Mouse (Mus musculus): ENCODE measurements around the gene Mrpl10. TPM values are rescaled to one million over a fixed set of nuclear protein-coding genes. Genes with fewer than 3 reads are reported as not detected.

Gene Mrpl10
- polyA plus RNA-seq (2016; fragmentation: Nextera tagmentation; extraction: Ambion mirVana), result 81.1 and 82.9 TPM in 2 replicates

DNA sequence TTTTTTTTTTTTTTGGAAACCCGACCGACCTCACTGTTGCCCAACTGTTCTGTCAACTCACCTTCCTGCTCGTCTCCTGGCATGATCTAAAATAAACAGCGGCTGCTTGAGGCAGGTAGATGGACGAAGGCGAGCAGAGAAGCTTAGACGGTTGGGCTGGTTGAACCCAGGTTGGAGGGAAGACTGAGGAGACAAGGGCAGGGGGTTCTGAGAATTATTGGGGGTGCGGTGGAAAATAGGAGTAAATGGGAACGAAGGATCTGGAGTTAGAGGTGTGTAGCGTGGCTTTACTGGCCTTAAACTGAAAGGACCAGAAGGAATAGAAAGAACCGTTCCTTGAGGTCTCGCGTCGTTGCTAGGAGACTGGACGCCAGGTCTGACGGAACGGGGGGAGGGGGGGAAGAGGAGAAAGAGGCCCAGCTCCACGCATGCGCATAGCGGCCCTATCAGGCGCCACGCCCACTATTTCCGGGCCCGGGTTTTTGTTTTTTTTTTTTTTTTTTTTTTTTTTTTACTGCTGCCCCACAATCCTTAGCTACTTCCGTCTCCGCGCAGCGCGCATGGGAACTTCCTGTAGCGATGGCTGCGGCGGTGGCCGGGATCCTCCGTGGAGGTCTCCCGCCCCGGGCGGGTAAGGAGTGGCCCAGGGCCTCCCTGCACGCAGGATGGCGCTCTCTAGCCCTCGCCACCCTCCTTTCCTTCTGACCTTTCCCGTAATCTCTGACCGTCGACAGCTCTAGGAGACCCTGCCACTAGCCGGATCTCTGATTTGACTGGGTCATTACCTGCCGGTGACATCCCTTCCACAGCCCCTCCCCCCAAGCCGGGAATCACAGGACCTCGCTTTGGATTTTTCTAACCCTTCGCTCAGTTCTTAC lies at the start of gene Mrpl10, which contains the start of gene Lrrc46:
Mrpl10 (plus strand) TSS at position 539 of the 878 bp plus-strand sequence.
Lrrc46 (minus strand) TSS at position 386 of the 878 bp plus-strand sequence.
- DNase-seq (ENCODE audit: low spot score), result peak; percentile 92
- Histone ChIP-seq H3K4me3 (peak within 1 kb of the TSS; percentile 89), H3K9me3 (replicated peaks) (no peaks in the 10 kb centered on the region), H3K36me3 (peaks cover 27% of the 10 kb centered on the region), H3K27me3 (ENCODE audit: low read depth, poor library complexity, severe bottlenecking) (no peaks in the 10 kb centered on the region), H3K27ac (replicated peaks) (peak within 1 kb of the TSS; percentile 91), H3K4me1 (peaks cover 25% of the 10 kb centered on the region)
- WGBS, result 1% methylated on average over 48 of the region's 48 CpGs

DNA sequence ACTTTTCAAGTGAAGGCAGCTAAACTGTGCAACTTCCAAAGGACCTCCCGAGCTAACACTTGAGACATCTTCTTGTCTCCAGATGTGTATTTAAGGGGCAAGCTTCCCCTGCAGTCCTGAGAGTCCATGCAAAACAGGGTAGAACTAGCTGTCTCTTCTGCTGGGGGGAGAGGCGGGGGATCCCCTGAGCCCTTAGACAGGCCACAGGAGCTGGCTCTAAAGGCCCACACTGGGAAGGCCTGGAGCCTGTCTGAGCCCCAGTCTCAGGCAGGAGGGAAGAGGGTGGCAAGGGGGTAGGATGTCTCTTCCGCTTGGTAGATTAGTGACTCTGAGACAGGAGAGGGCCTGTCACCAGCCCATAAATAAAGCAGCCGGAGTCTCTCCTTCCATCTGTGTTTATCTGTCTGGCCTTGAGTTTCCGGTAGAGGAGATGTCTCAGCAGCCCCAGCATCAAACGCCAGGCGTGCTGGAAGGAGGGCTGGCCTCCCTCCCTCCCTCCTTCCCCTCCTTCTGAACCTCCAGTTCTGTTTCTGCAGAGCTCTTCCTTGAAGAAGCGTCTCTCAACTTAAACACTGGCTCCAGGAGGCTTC lies 48.5 kb upstream of the Mrpl10 start:
- 54% methylated on average over 8 of the region's 8 CpGs for WGBS
- Histone ChIP-seq H3K36me3 (no peaks in the 10 kb centered on the region), H3K9me3 (replicated peaks) (no peaks in the 10 kb centered on the region), H3K4me1 (peaks cover 70% of the 10 kb centered on the region), H3K27me3 (ENCODE audit: low read depth, poor library complexity, severe bottlenecking) (peaks cover 76% of the 10 kb centered on the region), H3K27ac (replicated peaks) (peak overlapping the region; percentile 63), H3K4me3 (no peak overlapping the region)
- no peak for DNase-seq (ENCODE audit: low spot score)

DNA sequence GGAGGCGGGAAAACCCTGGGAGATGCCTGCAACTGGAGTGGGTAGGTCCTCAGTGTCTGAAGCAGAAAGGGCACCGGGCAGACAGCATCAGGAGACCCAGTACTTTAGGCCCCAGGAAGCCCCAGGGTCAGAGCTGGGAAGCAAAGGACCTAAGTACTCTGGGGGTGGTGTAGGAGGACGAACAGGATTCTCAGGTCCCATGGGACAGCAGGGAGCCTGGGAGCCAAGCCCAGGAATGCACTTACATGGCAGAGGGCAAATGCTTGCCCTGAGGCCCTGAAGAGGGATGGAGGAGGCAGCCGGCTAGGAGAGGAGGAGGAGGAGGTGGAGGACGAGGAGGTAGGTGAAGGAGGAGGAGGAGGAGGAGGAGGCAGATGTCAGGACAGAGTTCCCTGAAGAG lies 46.3 kb upstream of the Mrpl10 start:
- Histone ChIP-seq H3K27ac (replicated peaks) (peak overlapping the region; percentile 78), H3K4me1 (peaks cover 65% of the 10 kb centered on the region), H3K4me3 (0 out of 2 replicates have a peak overlapping the region, but pooled peaks have one; percentile 14), H3K9me3 (replicated peaks) (no peaks in the 10 kb centered on the region), H3K27me3 (ENCODE audit: low read depth, poor library complexity, severe bottlenecking) (peaks cover 76% of the 10 kb centered on the region), H3K36me3 (no peaks in the 10 kb centered on the region)
- WGBS, result 22% methylated on average over 5 of the region's 5 CpGs
- DNase-seq (ENCODE audit: low spot score), result no peak

DNA sequence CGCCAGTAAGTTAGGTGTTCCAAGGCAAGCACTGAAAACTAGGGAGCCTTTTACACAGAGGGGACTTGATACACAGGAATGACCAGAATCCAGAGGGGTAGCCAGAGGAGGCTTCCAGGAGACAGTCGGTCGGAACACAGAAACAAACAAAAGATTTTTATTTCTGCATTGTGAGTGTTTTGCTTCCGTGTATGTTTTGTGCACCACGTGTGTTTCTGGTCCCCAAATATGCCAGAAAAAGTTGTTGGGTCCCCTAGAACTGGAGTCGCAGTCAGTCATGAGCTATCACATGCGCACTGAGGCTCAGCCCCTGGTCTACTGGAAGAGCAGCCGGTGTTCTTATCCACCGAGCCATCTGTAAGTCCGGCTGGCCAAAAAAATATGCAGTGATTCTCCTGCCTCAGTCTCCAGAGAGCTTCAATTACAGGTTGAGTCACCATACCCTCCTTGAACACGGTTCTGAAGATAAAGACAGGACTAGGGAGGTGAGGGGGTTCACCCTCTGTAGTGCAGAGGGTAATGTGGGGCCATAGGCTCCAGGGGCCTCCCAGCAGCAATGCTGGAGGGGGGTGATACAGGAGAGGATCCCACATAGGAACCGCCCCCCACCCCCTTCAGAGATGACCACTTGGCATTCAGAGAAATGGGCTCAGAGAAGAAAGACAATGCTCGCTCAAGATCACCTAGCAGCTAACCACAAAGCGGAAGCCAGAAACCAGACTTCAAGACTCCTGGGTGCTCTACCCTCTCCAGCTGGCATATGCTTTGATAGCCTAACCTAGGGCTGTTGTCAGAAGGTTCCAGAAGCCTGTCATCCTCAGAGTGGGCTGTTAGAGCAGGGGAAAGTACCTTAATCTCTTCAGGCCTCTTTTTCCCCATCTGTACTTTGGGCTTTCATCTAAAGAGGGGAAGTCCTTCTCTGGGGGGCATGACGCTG lies 45.3 kb upstream of the Mrpl10 start:
- Histone ChIP-seq H3K4me3 (no peak overlapping the region), H3K4me1 (peaks cover 73% of the 10 kb centered on the region), H3K36me3 (no peaks in the 10 kb centered on the region), H3K27ac (replicated peaks) (peak overlapping the region; percentile 90), H3K9me3 (replicated peaks) (no peaks in the 10 kb centered on the region), H3K27me3 (ENCODE audit: low read depth, poor library complexity, severe bottlenecking) (peaks cover 78% of the 10 kb centered on the region)
- no peak for DNase-seq (ENCODE audit: low spot score)
- 78% methylated on average over 15 of the region's 15 CpGs for WGBS

DNA sequence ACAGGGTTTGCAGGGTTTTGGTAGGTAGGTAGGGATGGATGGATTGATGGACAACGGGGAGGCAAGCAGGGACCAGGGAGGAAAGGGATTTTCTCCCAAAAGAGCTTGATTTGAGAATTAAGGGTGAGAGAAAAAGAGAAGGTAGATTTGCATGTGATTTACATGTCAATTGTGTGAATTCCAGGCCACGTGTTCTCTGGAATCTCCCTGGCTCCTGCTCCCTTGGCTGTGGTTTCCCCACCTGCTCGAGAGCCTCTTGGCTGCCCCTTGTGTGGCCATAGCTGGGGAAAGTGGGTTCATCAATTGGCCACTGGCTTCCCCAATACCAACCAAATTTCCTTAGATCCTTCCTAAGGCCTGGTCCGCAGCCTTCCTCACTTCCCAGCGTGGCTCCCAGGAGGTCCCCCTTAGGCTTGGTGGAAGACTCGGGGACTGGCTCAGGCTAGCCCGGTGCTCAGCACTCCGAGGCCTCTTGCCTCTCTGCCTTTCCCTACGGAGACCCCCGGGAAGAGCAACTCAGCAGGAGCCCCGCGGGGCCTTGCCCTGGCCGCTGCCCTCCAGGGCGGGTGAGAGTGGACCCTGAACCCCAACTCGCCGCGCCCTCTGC lies 44.5 kb upstream of the Mrpl10 start:
- Histone ChIP-seq H3K27ac (replicated peaks) (peak overlapping the region; percentile 90), H3K4me3 (peak overlapping the region; percentile 53), H3K4me1 (peaks cover 76% of the 10 kb centered on the region), H3K27me3 (ENCODE audit: low read depth, poor library complexity, severe bottlenecking) (peaks cover 82% of the 10 kb centered on the region), H3K9me3 (replicated peaks) (no peaks in the 10 kb centered on the region), H3K36me3 (no peaks in the 10 kb centered on the region)
- WGBS, result 8% methylated on average over 17 of the region's 17 CpGs
- DNase-seq (ENCODE audit: low spot score), result no peak

GRCm38 (mm10) chr11:96997380-96997956 lies 43.9 kb upstream of the Mrpl10 start:
- Histone ChIP-seq H3K36me3 (no peaks in the 10 kb centered on the region), H3K4me3 (peak overlapping the region; percentile 53), H3K27me3 (ENCODE audit: low read depth, poor library complexity, severe bottlenecking) (peaks cover 82% of the 10 kb centered on the region), H3K27ac (replicated peaks) (peak overlapping the region; percentile 90), H3K9me3 (replicated peaks) (no peaks in the 10 kb centered on the region), H3K4me1 (peaks cover 70% of the 10 kb centered on the region)
- 2% methylated on average over 30 of the region's 30 CpGs for WGBS
- DNase-seq (ENCODE audit: low spot score), result peak; percentile 69

- H3K27me3 ChIP-seq (ENCODE audit: low read depth, poor library complexity, severe bottlenecking), result peaks cover 81% of the 10 kb centered on the region
- 30% methylated on average over 5 of the region's 5 CpGs for WGBS
- peaks cover 25% of the 10 kb centered on the region for H3K4me1 ChIP-seq
- no peaks in the 10 kb centered on the region for H3K36me3 ChIP-seq
- H3K4me3 ChIP-seq, result no peak overlapping the region
- no peak for DNase-seq (ENCODE audit: low spot score)
- no peak overlapping the region for H3K27ac ChIP-seq (replicated peaks)
- H3K9me3 ChIP-seq (replicated peaks), result no peaks in the 10 kb centered on the region
Observed at GRCm38 (mm10) chr11:97003170-97003569, 38.2 kb upstream of the Mrpl10 start.

- H3K36me3 ChIP-seq, result no peaks in the 10 kb centered on the region
- 77% methylated on average over 9 of the region's 9 CpGs for WGBS
- no peak overlapping the region for H3K4me3 ChIP-seq
- peaks cover 81% of the 10 kb centered on the region for H3K27me3 ChIP-seq (ENCODE audit: low read depth, poor library complexity, severe bottlenecking)
- peaks cover 10% of the 10 kb centered on the region for H3K4me1 ChIP-seq
- no peak for DNase-seq (ENCODE audit: low spot score)
- no peak overlapping the region for H3K27ac ChIP-seq (replicated peaks)
- H3K9me3 ChIP-seq (replicated peaks), result no peaks in the 10 kb centered on the region
Observed at GRCm38 (mm10) chr11:97007093-97007794, 34.1 kb upstream of the Mrpl10 start.

GRCm38 (mm10) chr11:97009198-97009790 lies 32.1 kb upstream of the Mrpl10 start:
- no peak for DNase-seq (ENCODE audit: low spot score)
- Histone ChIP-seq H3K36me3 (no peaks in the 10 kb centered on the region), H3K27me3 (ENCODE audit: low read depth, poor library complexity, severe bottlenecking) (peaks cover 81% of the 10 kb centered on the region), H3K4me3 (no peak overlapping the region), H3K4me1 (peaks cover 6% of the 10 kb centered on the region), H3K9me3 (replicated peaks) (no peaks in the 10 kb centered on the region), H3K27ac (replicated peaks) (no peak overlapping the region; the same call in 1 of the 2 replicates)
- 68% methylated on average over 8 of the region's 8 CpGs for WGBS

GRCm38 (mm10) chr11:97013121-97013670 lies 28.2 kb upstream of the Mrpl10 start, which contains the start of gene Sp6:
Gene Sp6 (plus strand): TSS chr11:97013394.
- H3K36me3 ChIP-seq, result no peaks in the 10 kb centered on the region
- WGBS, result 34% methylated on average over 7 of the region's 8 CpGs
- no peak for DNase-seq (ENCODE audit: low spot score)
- H3K27me3 ChIP-seq (ENCODE audit: low read depth, poor library complexity, severe bottlenecking), result peaks cover 97% of the 10 kb centered on the region
- H3K4me1 ChIP-seq, result peaks cover 9% of the 10 kb centered on the region
- H3K9me3 ChIP-seq (replicated peaks), result no peaks in the 10 kb centered on the region
- no peak within 1 kb of the TSS for H3K27ac ChIP-seq (replicated peaks)
- H3K4me3 ChIP-seq, result no peak within 1 kb of the TSS

Measured in midbrain, embryonic 10.5 days (tissue).